Mouse (Mus musculus) heart, postnatal 25 days (tissue): Measurements from ENCODE around the gene Sirpb1c. TPM values are rescaled to one million over a fixed set of nuclear protein-coding genes. Genes with fewer than 3 reads are reported as not detected.
"Not testable (repeated sequence)": the region's sequence is repeated elsewhere in the genome, so short reads cannot be mapped to it uniquely, and the experiment has no call there.

ENCODE experiments used
- DNase-seq: peaks from one replicate; pipeline ENCODE4 v3.0.0; 2022; ENCODE audit warnings: low spot score
- intact Hi-C: fragments of 180-260 bp; cut with DNase I; formaldehyde crosslinking; loops from one replicate; pipeline ENCODE4 v1.15.1; 2025
- total RNA-seq, 2 experiments: library from RNA; stranded (reverse); gene quantifications; 2 replicates each; pipeline ENCODE4 v1.2.3; 2021

The Sirpb1c gene
- under 1 TPM in 1 of 2 experiments, not detected in 1; 0.21 TPM for total RNA-seq

DNA sequence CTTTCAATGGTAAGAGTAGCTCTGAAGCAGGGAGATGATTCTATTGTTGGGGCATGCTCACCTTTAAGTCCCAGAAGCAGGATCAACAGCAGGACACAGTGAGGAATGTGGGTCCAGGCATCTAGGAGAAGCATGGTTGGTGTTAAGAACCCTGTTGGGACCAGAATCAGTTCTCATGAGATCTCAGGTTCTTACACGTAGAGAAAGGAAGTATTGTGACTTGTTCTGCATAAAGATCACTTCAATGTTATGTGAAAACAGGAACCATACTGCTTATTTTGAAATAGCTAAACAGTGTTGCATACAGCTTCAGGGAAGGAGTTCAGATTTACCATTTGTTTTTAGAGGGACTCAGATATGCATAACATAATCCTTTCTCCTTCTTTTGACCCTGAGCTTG lies at the start of gene Sirpb1c:
TSS of gene Sirpb1c (minus strand) at position 249 of the 400 bp plus-strand sequence.
- intact Hi-C loops, DNase-seq: not testable (repeated sequence)

DNA sequence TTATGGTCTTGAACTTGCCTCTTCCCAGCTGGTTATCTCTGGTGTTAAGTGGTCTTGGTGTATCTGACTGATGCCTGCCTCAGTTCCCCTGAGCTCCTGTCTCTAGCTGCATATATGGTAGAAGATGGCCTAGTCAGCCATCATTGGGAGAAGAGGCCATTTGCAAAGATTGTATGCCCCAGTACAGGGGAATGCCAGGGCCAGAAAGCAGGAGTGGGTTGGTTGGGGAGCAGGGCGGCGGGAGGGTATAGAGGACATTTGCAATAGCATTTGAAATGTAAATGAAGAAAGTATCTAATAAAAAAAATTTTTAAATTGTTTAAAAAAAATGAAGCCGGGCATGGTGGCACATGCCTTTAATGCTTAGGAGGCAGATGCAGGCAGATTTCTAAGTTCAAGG lies 38.1 kb upstream of the Sirpb1c start:
- DNase-seq = no peak
- intact Hi-C loops = no loop called here

DNA sequence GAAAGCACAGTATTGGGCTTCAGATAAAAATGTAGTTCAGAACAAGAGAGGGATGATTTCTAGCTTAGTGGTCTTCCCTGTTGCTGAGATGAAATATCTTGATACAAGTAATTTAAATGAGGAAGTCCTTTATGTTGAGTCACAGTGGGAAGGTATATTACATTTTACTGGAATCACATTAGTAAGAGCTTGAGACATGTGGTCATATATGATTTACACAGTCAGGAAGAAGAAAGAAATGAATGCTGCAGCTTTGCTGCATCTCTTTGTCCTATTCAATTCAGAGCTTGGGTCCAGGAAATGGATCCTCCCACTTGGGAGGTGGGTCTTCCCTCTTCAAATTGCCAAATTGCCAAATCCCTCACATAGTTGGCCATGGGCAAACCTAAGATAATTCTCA lies 7.4 kb upstream of the Sirpb1c start:
- intact Hi-C loops, DNase-seq: not testable (repeated sequence)

DNA sequence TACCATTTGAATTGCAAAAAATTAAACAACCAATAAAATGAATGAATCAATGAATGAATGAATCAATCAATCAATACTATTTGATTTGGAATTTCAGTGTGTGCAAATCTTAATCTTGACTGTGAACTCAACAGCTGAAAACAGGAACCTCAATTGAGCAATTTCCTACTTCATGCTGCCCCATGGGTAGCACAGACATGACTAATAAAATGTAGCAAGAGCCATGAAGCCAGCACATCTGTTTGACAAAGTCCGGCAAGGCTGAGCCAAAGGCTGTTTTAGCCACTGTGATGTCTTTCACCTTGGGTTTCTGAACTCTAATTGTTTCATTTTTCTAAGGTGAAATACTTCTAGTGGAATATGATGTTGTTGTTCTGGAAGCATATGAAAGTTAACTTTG lies 1.6 kb upstream of the Sirpb1c start:
- DNase-seq = no peak
- intact Hi-C loops = no loop called here

GRCm38 (mm10) chr3:15847332-15848047 lies 838 bp downstream of the Sirpb1c start:
- no peak for DNase-seq
- intact Hi-C loops = loop anchor here (2.0 kb wide), 2 partner anchors 271 to 515 kb away; partner anchors contain the start of gene Gm9733

GRCm38 (mm10) chr3:15773642-15774041 lies 74.7 kb downstream of the Sirpb1c start:
- intact Hi-C loops, DNase-seq: not testable (repeated sequence)

Other genes starting within 250 kb of the Sirpb1c start
- gene Gm5150, start 157.9 kb upstream of the Sirpb1c start, total RNA-seq = not detected